Mouse (Mus musculus) embryo, embryonic 10 days (tissue): ENCODE data around the gene Myrfl.

ENCODE experiments used
- DNase-seq: peaks from one replicate; pipeline ENCODE4 v3.0.0-alpha.2; 2015; ENCODE audit warnings: low spot score

The Myrfl gene

DNA sequence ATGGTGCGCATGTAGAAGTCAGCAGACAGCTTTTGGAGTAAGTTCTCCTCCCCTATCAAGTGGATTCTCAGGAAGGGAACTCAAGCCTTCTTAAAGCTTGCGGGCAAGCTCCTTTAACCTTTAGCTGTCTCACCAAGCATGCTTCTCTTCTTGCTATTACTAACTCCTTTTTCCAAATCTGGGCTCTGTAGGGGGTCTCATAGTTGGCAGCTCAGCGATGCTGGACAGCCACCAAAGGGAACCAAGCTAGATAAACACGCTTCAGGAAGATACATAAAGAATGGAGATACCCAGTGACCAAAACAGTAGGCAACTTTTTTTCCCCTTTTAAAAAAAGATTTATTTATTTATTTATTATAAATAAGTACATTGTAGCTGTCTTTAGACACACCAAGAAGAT, 136.9 kb downstream of the Myrfl start:
- no peak for DNase-seq

DNA sequence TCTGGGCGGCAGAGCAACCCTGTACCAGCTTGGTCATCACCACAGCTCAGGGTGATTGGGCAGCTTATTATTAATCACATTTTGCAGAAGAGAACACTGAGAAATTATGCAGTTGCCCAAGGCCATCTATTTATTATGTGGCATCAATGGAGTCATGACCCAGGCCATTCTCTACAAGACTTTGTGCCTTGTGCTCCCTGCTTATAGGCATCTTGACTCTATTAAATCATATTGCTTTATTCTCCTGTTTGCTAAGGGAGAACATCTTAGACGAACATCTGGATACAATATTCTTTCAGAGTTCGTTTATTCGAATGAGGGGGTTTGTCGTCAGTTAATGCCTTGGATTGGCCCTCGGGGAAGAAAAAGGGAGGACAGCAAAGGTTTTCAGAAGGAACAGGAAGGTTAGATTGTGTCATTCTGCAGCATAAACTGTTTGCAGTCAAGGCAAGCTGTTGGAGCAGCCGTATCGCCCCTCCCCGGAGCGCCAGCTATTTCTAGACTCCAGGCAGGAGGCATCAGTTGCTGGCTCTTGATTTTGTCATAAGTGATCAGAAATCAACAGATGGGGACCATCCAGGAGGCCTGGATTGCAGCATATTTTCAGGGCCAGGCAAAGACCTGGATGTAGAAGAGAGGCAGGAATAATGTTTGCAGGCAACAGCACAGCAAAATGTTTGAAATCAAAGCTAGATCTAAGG, 140.7 kb downstream of the Myrfl start:
- DNase-seq: no peak

DNA sequence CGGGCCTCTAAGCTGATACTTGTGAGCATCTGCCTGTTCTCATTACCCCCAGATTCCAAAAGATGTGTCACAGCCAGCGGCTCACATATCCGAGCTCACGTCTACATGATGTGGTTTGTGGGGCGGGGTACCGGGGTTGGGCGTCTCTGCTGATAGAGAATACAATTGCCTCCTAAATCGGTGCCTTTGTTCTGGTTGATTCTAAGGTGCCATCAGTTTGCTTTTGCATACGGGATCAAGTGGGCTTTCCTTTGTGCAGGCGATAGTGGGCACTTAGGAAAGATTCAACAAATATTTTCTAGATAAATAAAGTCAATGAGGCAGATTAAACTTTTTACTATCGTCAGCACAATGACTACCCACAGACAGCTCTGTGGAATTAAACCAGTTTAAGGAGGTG, 141.8 kb downstream of the Myrfl start:
- DNase-seq: no peak

DNA sequence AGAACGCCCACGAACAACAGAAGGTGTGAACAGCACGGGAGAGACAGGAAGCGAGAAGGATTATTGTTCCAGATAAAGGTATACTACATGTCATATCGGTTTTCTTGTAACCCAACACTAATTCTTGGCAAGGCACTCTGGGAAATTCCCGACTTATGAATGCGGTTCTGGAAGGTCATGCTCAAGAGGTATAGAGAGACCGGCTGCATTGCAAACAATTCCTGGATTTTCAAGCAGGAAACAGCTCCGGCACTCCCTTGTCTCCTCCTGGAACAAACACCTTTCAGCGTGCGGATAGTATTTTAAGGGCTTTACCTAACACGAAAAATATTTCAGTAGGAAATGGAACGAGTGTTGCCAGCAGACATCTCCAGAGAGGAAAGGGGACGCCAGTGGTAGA, 145.8 kb downstream of the Myrfl start:
- DNase-seq: no peak

DNA sequence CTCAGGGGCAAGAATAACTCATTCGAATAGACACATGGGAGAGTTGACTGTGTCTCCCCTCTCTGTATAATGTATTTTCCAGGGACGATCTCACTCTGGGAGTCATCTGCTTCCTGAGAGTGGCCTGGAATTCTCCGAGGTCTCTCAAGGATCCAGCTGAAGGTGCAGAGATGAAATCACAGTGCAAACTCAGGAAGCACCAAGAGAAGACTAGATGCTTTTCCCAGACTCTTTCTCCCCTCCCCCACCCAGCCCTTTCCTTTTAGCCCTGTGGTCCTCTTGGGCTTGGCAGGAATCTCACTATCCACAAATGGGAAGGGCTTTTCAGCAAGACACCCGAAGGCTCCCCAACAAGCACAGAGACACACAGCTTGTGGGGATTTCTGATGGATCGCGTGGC, 146.7 kb downstream of the Myrfl start:
- DNase-seq: no peak

DNA sequence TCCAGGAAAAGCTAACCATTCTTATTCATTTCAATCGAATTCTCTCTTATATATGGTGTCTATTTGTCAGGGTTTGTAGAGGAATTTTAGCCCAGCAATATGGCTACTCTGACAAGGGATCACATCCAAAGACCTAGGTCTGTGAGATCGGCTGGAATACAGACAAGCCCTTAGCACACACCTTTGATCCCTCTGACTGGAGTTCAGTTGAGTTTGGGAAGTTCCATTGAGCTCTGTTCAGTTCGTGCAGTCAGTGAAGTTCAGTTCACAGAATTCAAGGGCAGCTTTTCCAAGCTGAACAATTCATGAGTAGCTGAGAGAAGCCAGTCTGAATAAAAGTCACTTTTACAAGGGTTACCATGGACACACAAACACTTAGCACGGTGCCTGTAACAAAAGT, 148.0 kb downstream of the Myrfl start:
- DNase-seq: no peak

DNA sequence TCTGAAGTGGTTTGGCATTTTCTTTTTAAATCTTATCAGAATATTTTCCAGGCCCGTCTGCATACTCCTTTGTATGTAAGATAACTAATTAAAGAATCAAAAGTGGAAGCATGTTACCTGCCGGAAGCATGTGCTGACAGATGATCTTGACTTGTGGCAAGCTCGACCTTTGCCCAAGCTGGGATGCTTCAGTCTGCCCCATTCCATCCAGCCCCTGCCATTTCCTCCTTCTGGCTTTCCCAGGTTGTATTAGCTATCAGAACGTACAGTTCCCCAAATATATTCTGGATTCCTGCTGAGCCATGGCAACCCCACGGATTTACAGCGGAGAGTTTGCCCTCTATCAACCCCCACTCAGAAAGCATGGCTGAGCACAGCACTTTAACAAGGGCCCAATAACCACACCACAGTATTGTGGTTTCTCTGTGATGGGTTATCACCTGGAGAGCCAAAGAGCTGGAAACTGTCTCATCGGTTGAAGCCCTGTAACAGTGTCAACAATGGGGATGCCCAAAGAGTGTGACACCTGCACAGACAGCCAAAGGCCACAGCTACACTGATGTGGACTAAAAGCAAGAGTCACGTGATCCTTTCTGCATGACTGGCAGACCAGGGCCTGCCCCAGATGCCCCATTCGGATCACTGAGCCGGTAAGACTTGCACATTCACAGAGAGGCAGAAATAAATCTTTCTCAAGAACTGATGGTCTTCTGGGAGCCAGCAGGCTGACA, 150.3 kb downstream of the Myrfl start:
- DNase-seq: no peak

DNA sequence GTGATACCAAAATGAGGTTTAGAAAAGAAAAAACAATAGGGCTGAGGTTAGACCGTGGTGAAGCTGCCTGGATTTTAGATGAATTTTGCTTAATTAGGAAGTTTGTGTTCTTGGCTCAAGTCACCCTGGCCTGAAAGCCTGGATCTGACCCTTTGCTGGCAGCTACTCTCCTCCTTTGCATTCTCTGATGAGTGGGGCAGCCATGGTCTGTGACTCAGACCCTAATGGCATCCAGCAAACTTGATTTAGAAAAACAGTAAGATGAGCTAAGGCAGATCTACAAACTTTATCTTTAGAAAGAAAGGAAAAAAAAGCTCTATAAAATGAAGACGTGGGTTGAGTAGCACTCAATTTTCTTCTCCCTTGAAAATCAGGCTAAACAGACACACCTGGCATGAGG, 154.0 kb downstream of the Myrfl start:
- no peak for DNase-seq

DNA sequence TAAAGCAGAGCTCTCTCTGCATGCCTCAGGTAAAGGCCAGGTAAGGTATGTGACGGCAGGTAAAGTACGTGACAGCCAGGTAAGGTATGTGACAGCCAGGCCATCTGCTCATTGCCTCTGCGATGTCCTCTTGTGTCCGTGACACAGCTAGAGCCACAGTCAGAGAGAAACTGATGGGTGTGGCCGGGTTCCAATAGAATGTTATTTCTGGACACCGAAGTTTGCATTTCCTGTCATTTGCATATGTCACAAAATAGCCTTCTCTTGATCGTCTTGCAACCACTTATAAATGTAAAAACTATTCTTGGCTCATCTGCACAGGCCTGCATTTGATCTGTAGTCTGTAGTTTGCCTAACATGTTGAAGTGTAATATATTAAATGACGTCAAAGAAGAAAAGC, 154.5 kb downstream of the Myrfl start:
- no peak for DNase-seq

DNA sequence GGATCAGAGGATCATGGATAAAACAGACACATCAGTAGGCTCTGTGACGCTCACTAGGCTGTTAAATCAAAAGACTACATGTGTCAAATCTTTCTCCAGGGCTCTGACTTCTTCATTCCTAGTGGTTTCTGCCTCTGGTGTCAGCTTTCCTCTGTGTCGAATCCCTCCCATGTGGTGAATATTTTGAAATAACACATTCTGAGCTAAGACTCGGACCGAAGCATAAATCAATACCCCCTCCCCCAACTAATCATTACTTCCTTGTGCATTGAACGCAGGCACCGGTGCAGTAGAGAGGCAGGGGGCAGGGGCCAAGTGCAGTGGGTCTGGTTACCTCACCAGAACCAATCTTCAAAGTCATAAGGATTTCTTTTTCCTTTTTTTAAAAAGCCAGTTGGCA, 155.4 kb downstream of the Myrfl start:
- no peak for DNase-seq

DNA sequence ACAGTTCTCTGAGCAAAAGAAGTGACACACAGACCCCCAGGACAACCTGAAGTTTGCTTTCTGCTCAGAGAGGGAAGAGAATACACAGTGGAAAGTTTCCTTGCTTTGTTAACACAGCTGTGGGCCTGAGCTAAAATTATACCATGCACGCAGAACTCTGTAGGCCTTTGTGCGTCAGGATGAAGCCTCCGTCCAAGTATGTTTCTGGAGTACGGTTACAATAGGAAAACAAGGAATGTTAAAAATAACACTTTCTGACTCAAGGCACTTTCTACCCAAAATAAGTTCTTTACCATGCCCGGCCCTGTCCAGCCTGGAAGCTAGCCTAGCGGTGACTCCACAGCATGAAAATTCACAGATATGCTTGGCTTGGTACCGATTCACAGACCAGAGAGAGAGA, 156.6 kb downstream of the Myrfl start:
- DNase-seq: no peak

DNA sequence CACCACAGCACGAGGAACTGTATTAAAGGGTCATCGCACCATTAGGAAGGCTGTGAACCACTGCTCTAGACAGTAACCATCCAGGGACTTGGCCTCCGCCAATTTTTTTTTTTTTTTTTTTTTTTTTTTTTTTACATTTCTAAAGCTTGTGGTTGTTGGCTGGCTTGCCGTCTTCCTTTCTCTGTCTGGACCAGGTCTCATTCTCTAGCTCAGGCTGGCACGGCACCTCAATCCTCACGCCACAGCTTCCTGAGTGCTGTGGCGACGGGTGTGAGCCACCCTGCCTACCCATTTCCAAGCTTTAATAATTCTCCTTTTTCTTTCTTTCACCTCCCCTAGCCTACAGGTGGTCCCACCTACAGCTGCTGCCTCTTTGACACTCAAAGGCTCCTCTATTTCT, 158.2 kb downstream of the Myrfl start:
- DNase-seq: no peak

DNA sequence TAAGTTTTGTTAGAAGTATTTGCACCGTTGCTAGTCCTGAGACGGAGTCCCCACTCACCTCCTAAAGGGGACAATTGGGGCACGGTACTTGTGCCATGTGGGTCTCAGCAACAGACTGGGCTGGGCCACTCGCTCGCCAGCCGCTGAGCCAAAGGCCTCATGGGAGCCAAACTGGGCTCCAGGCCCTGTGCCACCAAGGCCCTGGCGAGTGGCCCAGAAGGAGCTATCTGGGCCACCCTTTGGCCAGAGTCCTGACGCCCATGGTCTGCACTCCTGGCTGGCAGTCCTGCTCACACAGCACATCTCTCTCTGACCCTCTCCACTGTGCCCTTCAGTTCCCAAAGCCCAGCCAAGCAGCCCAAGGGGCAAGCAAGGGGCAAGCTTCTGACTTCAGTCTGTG, 161.1 kb downstream of the Myrfl start:
- DNase-seq: no peak

DNA sequence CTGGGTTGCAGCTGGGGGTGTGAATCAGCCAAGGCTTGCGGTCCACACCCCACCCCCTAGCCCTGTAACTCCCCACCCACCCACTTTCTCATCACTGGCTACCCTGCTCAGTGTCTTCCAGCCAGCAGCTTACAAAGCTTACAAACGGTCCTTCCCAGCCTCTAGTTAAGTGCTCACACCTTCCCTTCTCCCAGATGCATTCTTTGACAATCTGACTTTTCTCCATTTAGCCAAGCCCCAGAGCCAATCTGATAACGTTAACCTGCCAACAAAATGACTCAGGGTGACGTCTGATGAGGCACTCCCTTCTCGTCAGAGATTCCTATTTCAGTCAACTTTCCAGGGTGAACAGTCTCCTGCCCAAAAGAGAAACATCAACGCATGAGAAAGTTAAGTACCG, 163.1 kb downstream of the Myrfl start:
- DNase-seq: no peak

DNA sequence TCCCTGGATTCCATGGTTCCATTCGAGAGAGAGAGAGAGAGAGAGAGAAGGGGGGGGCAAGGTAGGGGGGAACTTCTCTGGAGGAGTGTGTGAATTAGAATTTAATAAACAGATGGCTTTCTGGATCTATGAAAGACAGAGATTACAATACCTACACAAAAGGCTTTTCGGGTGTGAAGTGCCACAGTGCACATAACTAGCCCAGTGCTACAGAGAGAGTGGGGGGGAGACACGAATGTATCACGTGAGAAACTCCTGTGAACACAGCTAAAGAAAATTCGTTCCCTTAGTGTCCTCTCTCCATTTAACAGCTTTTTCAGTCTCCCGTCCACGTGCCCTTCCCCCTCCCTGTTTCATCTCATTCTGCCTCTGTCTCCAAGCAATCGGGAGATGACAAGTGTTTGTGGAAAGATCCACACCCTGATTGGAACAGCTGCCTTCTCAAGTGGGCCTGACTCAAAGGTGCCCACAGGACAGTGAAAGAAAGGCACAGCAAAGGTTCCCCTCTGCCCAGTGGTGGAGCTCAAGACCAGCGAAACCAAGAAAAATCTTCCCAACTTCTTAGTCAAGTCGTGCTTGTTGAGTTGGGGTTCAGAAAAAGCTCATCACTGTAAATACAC, 166.6 kb downstream of the Myrfl start:
- DNase-seq: no peak

DNA sequence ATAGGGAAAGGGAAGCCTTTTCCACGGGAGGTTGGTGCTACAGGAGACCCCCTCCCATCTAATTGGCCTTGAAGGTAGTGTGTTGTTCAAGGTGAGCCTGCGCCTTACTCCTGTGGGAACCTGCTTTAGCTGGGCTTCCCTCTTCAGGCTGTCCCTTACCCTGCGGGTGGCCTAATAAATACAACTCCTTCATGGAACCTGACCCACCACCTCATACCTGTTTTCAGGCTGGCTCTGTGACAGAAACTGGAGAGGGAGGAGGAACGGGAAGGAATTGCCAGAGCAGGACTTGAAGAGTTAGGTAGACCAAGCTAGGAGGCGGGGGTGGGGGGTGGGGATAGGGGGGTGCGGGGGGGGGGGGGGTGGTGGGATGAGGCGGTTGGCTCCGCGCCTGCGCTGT, 167.9 kb downstream of the Myrfl start:
- no peak for DNase-seq

DNA sequence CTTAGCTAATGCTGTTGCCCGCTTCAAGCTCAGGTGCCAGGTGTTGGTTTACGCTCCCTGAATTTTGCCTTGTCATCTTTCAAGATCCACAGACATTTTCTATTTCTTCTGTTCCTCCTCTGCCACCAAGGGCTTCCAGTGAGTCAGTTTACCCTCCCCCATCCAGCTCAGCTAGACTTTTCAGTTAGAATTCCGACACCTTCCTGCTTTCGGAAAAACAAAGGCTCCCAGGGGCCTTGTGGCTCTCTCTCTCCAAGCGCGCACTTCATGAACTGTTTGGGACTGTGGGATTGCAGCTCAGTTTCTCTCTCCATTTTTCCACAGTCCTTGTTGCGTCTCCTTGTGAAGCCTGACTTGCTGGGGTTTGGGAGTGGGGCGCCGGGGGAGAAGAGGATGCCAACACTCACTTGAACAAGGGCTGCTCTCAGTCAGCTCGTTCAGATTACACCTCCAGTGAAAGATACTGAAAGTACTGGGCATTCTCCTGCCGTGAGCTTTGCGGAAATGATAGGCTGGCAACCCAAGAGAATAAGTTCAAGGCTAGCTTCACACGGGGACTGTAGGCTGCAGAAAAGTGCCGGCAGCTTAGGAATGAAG, 168.9 kb downstream of the Myrfl start:
- DNase-seq: peak; percentile 44
